Mouse (Mus musculus): ENCODE results near the gene Papss1. TPM values are rescaled to one million over a fixed set of nuclear protein-coding genes. Genes with fewer than 3 reads are reported as not detected.
"Not testable (repeated sequence)": the region's sequence is repeated elsewhere in the genome, so short reads cannot be mapped to it uniquely, and the experiment has no call there.

Gene Papss1
- polyA plus RNA-seq, 1 experiment from 2014 or later = 130 TPM

- no peak overlapping the region for H3K4me2 ChIP-seq (replicated peaks)
- ATAC-seq (ENCODE audit: low FRiP score) = no peak
- H3K4me1 ChIP-seq (replicated peaks; ENCODE audit: control insufficient read depth, insufficient read depth, low read length) = no peaks in the 10 kb centered on the region
- H3K27me3 ChIP-seq (ENCODE audit: control insufficient read depth, insufficient read depth, low read length) = no peaks in the 10 kb centered on the region
- H3K9ac ChIP-seq = no peak overlapping the region
- no peak for DNase-seq (ENCODE audit: low spot score)
- 93% methylated on average over 13 of the region's 13 CpGs for WGBS
- H3K4me3 ChIP-seq (replicated peaks; ENCODE audit: low read length) = no peak overlapping the region
- no peak overlapping the region for H3K27ac ChIP-seq
- H3K9me3 ChIP-seq (ENCODE audit: control insufficient read depth, low read length) = no peaks in the 10 kb centered on the region
- H3K36me3 ChIP-seq (replicated peaks; ENCODE audit: control insufficient read depth, insufficient read depth) = no peaks in the 10 kb centered on the region
Measured at GRCm38 (mm10) chr3:131541244-131541942, 23.2 kb upstream of the Papss1 start.

GRCm38 (mm10) chr3:131547562-131547961, 17.0 kb upstream of the Papss1 start:
- H3K4me3 ChIP-seq (replicated peaks; ENCODE audit: low read length); ATAC-seq (ENCODE audit: low FRiP score); H3K4me1 ChIP-seq (replicated peaks; ENCODE audit: control insufficient read depth, insufficient read depth, low read length); H3K36me3 ChIP-seq (replicated peaks; ENCODE audit: control insufficient read depth, insufficient read depth); H3K27me3 ChIP-seq (ENCODE audit: control insufficient read depth, insufficient read depth, low read length); H3K9me3 ChIP-seq (ENCODE audit: control insufficient read depth, low read length); H3K27ac ChIP-seq; H3K9ac ChIP-seq; DNase-seq (ENCODE audit: low spot score); H3K4me2 ChIP-seq (replicated peaks): not testable (repeated sequence)
- 96% methylated on average over 17 of the region's 17 CpGs for WGBS

GRCm38 (mm10) chr3:131550046-131550445, 14.5 kb upstream of the Papss1 start:
- ATAC-seq (ENCODE audit: low FRiP score) (no peak), DNase-seq (ENCODE audit: low spot score) (no peak)
- H3K4me1 ChIP-seq (replicated peaks; ENCODE audit: control insufficient read depth, insufficient read depth, low read length) = no peaks in the 10 kb centered on the region
- H3K4me2 ChIP-seq (replicated peaks) = no peak overlapping the region
- H3K27me3 ChIP-seq (ENCODE audit: control insufficient read depth, insufficient read depth, low read length) = no peaks in the 10 kb centered on the region
- H3K36me3 ChIP-seq (replicated peaks; ENCODE audit: control insufficient read depth, insufficient read depth) = no peaks in the 10 kb centered on the region
- no peak overlapping the region for H3K4me3 ChIP-seq (replicated peaks; ENCODE audit: low read length)
- no peak overlapping the region for H3K27ac ChIP-seq
- no peak overlapping the region for H3K9ac ChIP-seq
- 77% methylated on average over 4 of the region's 4 CpGs for WGBS
- H3K9me3 ChIP-seq (ENCODE audit: control insufficient read depth, low read length) = no peaks in the 10 kb centered on the region

- DNase-seq (ENCODE audit: low spot score) = peak; percentile 83
- no peak overlapping the region for H3K27ac ChIP-seq
- H3K9ac ChIP-seq = no peak overlapping the region
- no peak for ATAC-seq (ENCODE audit: low FRiP score)
- WGBS = 38% methylated on average over 9 of the region's 9 CpGs
- H3K9me3 ChIP-seq (ENCODE audit: control insufficient read depth, low read length) = no peaks in the 10 kb centered on the region
- no peaks in the 10 kb centered on the region for H3K4me1 ChIP-seq (replicated peaks; ENCODE audit: control insufficient read depth, insufficient read depth, low read length)
- H3K4me3 ChIP-seq (replicated peaks; ENCODE audit: low read length) = no peak overlapping the region
- H3K36me3 ChIP-seq (replicated peaks; ENCODE audit: control insufficient read depth, insufficient read depth) = no peaks in the 10 kb centered on the region
- H3K27me3 ChIP-seq (ENCODE audit: control insufficient read depth, insufficient read depth, low read length) = no peaks in the 10 kb centered on the region
- H3K4me2 ChIP-seq (replicated peaks) = no peak overlapping the region
Measured at GRCm38 (mm10) chr3:131552349-131553254, 12.0 kb upstream of the Papss1 start.

- no peak for ATAC-seq (ENCODE audit: low FRiP score)
- no peaks in the 10 kb centered on the region for H3K9me3 ChIP-seq (ENCODE audit: control insufficient read depth, low read length)
- no peak overlapping the region for H3K27ac ChIP-seq
- H3K4me3 ChIP-seq (replicated peaks; ENCODE audit: low read length) = no peak overlapping the region
- DNase-seq (ENCODE audit: low spot score) = no peak
- H3K4me1 ChIP-seq (replicated peaks; ENCODE audit: control insufficient read depth, insufficient read depth, low read length) = no peaks in the 10 kb centered on the region
- H3K27me3 ChIP-seq (ENCODE audit: control insufficient read depth, insufficient read depth, low read length) = no peaks in the 10 kb centered on the region
- no peaks in the 10 kb centered on the region for H3K36me3 ChIP-seq (replicated peaks; ENCODE audit: control insufficient read depth, insufficient read depth)
- no peak overlapping the region for H3K9ac ChIP-seq
- H3K4me2 ChIP-seq (replicated peaks) = no peak overlapping the region
Measured at GRCm38 (mm10) chr3:131555771-131556170, 8.8 kb upstream of the Papss1 start.

GRCm38 (mm10) chr3:131561591-131561990, 3.0 kb upstream of the Papss1 start:
- ATAC-seq (ENCODE audit: low FRiP score) (no peak), DNase-seq (ENCODE audit: low spot score) (no peak)
- no peaks in the 10 kb centered on the region for H3K36me3 ChIP-seq (replicated peaks; ENCODE audit: control insufficient read depth, insufficient read depth)
- H3K4me3 ChIP-seq (replicated peaks; ENCODE audit: low read length) = no peak overlapping the region
- H3K9ac ChIP-seq = no peak overlapping the region
- no peak overlapping the region for H3K4me2 ChIP-seq (replicated peaks)
- H3K9me3 ChIP-seq (ENCODE audit: control insufficient read depth, low read length) = no peaks in the 10 kb centered on the region
- H3K27ac ChIP-seq = no peak overlapping the region
- no peaks in the 10 kb centered on the region for H3K27me3 ChIP-seq (ENCODE audit: control insufficient read depth, insufficient read depth, low read length)
- peaks cover 18% of the 10 kb centered on the region for H3K4me1 ChIP-seq (replicated peaks; ENCODE audit: control insufficient read depth, insufficient read depth, low read length)

GRCm38 (mm10) chr3:131565257-131565610, 666 bp downstream of the Papss1 start:
- H3K9me3 ChIP-seq (ENCODE audit: control insufficient read depth, low read length) = no peaks in the 10 kb centered on the region
- peak overlapping the region; percentile 85 for H3K4me3 ChIP-seq (replicated peaks; ENCODE audit: low read length)
- ATAC-seq (ENCODE audit: low FRiP score) (no peak), DNase-seq (ENCODE audit: low spot score) (peak; percentile 62)
- peak overlapping the region; percentile 82 for H3K9ac ChIP-seq
- peaks cover 23% of the 10 kb centered on the region for H3K4me1 ChIP-seq (replicated peaks; ENCODE audit: control insufficient read depth, insufficient read depth, low read length)
- H3K27ac ChIP-seq = peak overlapping the region; percentile 95
- H3K27me3 ChIP-seq (ENCODE audit: control insufficient read depth, insufficient read depth, low read length) = no peaks in the 10 kb centered on the region
- peak overlapping the region; percentile 66 for H3K4me2 ChIP-seq (replicated peaks)
- WGBS = 5% methylated on average over 9 of the region's 9 CpGs
- no peaks in the 10 kb centered on the region; the same call in 1 of the 2 replicates for H3K36me3 ChIP-seq (replicated peaks; ENCODE audit: control insufficient read depth, insufficient read depth)

GRCm38 (mm10) chr3:131566281-131566680, 1.7 kb downstream of the Papss1 start:
- Histone ChIP-seq H3K4me3 (replicated peaks; ENCODE audit: low read length) (peak overlapping the region; percentile 85; the same call in 1 of the 2 replicates), H3K9me3 (ENCODE audit: control insufficient read depth, low read length) (no peaks in the 10 kb centered on the region), H3K27me3 (ENCODE audit: control insufficient read depth, insufficient read depth, low read length) (no peaks in the 10 kb centered on the region), H3K4me2 (replicated peaks) (peak overlapping the region; percentile 66), H3K36me3 (replicated peaks; ENCODE audit: control insufficient read depth, insufficient read depth) (no peaks in the 10 kb centered on the region; the same call in 1 of the 2 replicates), H3K9ac (0 out of 2 replicates have a peak overlapping the region, but pooled peaks have one; percentile 82), H3K27ac (no peak overlapping the region), H3K4me1 (replicated peaks; ENCODE audit: control insufficient read depth, insufficient read depth, low read length) (peaks cover 23% of the 10 kb centered on the region)
- ATAC-seq (ENCODE audit: low FRiP score) (no peak), DNase-seq (ENCODE audit: low spot score) (no peak)
- WGBS = 79% methylated on average over 2 of the region's 2 CpGs

GRCm38 (mm10) chr3:131570506-131570905, 5.9 kb downstream of the Papss1 start:
- H3K4me2 ChIP-seq (replicated peaks) = no peak overlapping the region
- ATAC-seq (ENCODE audit: low FRiP score) = no peak
- H3K4me3 ChIP-seq (replicated peaks; ENCODE audit: low read length) = no peak overlapping the region
- no peaks in the 10 kb centered on the region; the same call in 1 of the 2 replicates for H3K36me3 ChIP-seq (replicated peaks; ENCODE audit: control insufficient read depth, insufficient read depth)
- DNase-seq (ENCODE audit: low spot score) = no peak
- no peaks in the 10 kb centered on the region for H3K27me3 ChIP-seq (ENCODE audit: control insufficient read depth, insufficient read depth, low read length)
- H3K9ac ChIP-seq = no peak overlapping the region
- H3K27ac ChIP-seq = no peak overlapping the region
- H3K4me1 ChIP-seq (replicated peaks; ENCODE audit: control insufficient read depth, insufficient read depth, low read length) = peaks cover 16% of the 10 kb centered on the region
- H3K9me3 ChIP-seq (ENCODE audit: control insufficient read depth, low read length) = no peaks in the 10 kb centered on the region
- 69% methylated on average over 1 of the region's 1 CpGs for WGBS
